Mouse (Mus musculus): ENCODE data around the gene Copa.

The Copa gene

DNA sequence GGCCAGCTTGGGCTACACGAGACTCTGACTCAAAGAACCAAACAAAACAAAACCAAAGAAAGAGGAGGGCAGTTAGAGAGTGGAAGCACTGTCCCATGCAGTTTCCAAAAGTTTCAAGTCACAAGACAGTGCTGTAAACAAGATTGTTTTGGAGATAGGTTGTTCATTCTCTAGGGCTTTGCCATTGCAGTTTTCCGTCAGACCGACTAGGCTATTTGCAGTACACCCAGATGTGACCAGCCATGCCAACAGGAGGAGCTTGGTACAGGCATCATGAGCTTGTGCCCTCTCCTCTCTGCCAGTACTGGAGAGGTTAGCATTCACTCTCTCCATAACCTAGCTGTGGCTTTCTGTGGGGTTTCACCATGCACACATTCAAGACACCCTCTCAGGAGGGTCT is 11.2 kb downstream of the Copa start:
- no peak for DNase-seq

DNA sequence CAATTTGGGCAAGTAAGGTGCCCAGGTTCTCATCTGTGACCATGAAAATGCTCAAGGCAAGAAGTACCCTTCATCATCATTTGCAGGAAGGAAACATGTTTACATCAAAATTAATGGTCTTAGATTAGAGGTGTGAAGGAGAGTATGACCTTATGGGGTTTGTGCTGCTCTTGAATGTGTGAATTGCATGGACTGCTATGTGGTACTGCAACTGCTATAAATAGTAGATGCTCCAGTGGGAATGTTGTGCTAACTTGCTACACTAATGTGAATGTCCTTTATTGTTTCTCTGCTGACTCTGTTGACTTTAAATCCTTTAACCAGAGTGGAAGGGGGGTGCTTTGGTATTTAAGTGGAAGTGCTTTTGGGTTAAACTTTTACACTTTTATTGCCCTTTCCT is 12.0 kb downstream of the Copa start:
- DNase-seq: no peak

GRCm38 (mm10) chr1:172095202-172095601 is 12.9 kb downstream of the Copa start:
- no peak for DNase-seq

DNA sequence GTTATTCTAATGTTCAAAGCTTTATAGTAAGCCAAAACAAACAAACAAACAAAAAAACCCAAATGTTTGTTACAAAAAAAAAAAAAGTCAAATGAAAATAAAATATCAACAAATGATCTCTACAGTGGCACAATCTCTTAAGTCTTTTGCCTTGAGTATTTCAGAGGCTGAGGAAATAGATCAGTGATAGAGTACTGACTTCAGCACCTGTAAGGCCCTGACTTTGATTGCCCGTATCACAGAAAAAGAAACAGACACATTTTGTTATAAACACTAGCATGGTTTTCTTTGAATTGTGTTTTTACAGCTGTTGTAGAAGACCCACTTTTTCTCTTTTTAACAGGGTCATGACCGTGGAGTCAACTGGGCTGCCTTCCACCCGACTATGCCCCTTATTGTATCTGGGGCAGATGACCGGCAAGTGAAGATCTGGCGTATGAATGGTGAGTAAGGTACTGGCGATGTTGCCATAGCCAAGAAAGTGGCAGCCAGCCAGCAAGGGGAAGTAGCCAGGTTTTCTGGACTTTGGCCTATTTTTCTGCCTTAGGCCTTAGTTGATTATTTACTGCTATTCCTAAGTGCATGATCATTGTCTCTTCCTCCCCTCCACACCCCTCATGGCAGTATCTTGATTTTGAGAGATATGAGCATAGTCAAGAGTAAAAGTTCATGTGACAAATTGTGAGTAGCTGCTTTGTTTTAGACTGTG is 17.1 kb downstream of the Copa start:
- peak; percentile 23 for DNase-seq

GRCm38 (mm10) chr1:172103619-172104018 is 21.3 kb downstream of the Copa start:
- no peak for DNase-seq

DNA sequence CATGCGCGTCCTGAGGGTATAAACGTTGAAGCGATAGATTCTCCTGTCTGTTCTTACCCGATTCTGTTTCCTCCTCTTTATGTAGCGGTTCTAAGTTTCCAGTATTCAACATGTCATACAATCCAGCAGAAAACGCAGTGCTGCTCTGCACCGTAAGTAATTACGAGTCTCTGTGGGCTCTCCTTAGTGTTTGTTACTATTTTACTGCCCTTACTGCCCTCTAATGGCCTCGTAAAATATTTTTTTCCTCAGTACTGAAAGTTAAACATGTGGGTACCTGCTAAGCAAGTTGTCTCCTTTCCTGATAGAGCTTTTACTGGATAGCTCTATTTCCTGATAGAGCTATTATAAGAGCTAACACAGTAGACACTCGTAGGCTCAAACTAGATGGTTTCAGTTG is 22.8 kb downstream of the Copa start:
- no peak for DNase-seq

DNA sequence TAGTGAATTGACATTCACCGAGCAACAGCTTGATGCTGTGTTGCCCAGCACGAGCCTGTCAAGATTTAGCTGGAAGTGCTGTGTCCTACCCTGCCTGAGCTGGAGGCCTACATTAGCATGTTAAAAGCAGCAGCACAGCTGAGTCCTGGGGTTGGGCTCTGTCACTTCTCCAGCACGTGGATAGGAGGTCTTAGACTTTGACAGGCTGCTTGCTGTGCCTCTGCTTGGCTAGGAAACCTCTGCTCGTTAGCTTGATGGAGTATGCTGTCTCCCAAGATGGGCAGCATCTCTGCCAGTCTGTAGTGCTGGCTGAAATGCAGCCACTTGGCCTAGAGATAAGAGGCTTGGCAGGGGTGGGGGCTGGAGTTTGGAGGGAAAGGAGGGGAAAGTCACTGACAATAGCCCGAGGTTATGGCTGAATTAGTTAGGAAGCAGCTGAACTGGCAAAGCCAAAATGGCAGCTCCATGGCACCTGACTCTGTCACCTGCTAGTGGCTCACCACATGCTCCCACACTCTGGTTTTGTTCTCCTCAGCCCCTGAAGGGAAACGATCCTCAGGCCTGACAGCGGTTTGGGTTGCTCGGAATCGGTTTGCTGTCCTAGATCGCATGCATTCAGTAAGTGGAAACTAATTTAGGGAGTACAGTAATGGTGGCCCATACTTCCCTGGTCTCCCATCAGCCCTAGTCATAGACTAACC is 25.6 kb downstream of the Copa start:
- DNase-seq: no peak

DNA sequence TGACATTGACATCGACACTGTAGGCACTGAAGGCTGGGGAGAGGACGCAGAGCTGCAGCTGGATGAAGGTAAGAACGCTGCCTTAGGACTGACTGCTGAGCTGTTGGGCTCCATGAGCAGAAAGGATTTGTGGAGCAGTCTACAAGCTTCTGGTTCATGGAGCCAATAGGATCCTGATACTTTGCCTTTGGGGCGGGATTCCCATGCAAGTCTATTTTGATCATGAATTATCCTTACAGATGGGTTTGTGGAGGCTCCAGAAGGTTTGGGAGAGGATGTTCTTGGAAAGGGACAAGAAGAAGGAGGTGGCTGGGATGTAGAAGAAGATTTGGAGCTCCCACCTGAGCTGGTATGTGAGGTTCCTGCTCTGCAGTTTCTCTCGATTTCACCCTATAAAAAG is 34.6 kb downstream of the Copa start:
- DNase-seq: no peak

DNA sequence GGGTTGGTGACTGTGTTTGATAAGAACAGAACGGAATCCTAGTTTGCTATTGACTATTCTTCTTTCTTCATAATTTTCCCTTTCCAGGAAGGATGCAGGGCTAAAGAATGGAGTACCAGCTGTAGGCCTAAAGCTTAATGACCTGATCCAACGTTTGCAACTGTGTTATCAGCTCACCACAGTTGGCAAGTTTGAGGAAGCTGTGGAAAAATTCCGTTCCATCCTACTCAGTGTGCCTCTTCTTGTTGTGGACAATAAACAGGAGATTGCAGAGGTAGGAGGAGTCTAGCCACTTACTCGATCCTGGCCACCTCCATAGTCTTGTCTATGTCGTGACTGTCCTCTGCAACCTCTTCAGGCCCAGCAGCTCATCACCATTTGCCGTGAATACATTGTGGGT is 36.8 kb downstream of the Copa start:
- DNase-seq: no peak

GRCm38 (mm10) chr1:172119720-172120119 is 37.4 kb downstream of the Copa start:
- peak; percentile 48 for DNase-seq

GRCm38 (mm10) chr1:172122671-172123070 is 40.3 kb downstream of the Copa start:
- no peak for DNase-seq

DNA sequence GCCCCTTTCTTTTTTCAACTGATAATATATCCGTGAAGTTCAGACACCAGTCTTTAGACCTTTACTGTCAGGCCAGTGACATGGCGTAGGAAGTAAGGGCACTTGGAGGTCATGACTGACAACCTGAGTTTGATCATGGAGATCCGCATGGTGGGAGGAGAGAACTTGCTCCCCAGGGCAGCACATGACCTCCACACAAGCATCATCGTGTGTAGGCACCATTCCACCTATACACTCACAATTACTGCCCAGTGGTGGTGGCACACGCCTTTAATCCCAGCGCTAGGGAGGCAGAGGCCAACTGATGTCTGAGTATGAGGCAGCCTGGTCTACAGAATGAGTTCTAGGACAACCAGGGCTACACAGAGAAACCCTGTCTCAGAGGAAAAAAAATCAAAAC is 42.2 kb downstream of the Copa start:
- DNase-seq: no peak

GRCm38 (mm10) chr1:172126376-172127347 is 44.3 kb downstream of the Copa start, which contains the start of gene Pex19:
Pex19 (plus strand) TSS chr1:172126755.
- peak; percentile 75 for DNase-seq

DNA sequence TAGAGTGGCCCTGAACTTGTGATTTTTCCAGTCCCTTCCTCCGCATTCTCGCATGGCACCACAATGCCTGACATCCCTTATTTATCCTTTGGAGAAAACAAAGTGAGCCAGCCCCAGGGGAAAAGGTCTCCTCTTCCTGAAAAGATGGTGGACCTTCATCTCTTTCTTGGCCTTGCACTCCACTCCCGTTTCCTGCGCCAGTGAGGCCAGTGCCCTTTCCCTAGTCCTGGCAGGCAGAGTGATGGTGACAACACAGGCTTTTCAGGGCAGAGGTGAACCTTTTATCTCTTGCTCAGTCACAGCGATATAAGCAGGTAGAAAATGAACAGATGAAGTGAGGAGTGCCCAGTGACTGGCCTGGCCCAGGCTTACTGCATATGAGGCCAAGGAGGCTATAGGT is 45.2 kb downstream of the Copa start:
- DNase-seq: no peak

DNA sequence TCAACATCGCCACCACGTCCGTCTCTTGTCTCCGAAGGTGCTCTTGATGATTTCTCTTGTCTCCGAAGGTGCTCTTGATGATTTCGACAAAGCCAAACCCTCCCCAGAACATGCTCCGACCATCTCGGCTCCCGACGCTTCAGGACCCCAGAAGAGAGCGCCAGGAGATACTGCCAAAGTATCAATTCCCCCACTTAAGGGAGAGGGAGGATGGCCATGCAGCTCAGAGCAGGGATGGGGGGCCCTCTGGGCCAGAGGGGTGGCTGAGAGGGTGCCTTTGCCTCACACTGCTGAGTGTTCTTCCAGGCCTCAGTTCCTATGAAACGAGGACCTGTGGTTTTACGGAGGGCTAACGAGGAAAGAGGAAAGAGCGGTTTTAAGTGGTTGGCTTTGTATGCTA is 46.2 kb downstream of the Copa start:
- no peak for DNase-seq

DNA sequence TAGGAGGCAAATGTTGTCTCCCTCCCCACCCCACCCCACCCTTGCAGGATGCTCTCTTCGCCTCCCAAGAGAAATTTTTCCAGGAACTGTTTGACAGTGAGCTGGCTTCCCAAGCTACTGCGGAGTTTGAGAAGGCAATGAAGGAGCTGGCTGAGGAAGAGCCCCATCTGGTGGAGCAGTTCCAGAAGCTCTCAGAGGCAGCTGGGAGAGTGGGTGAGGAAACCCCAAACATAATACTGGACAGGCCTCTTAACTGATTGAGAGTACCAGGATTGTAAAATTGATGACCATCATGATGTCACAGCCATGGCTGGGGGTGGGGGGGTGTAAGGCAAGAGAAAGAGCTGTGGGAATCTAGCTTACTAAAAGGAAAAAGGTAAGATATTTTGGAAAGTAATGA is 46.8 kb downstream of the Copa start:
- DNase-seq: no peak

- DNase-seq: no peak
Measured at GRCm38 (mm10) chr1:172129780-172130179, 47.5 kb downstream of the Copa start.

- DNase-seq: no peak
Measured at GRCm38 (mm10) chr1:172132319-172132718, 50.0 kb downstream of the Copa start.

DNA sequence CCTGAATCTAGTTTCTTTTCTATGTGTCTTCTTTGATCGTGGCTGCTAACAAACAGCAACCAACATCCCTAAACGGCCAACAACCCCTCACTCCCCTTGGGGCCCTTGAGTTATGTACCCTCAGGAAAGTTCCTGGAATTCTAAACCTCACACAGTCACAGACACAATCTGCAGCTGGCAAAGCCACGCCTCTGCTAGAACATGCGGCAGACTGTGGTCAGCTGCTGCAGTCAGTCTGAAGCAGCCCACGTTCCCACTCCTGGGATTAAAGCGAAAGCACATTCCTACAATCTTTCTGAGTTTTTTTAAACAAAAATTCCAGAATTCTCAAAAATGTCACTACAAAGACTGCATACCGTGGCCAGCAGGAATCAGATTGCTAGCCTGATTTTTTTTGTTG is 51.2 kb downstream of the Copa start:
- DNase-seq: no peak

DNA sequence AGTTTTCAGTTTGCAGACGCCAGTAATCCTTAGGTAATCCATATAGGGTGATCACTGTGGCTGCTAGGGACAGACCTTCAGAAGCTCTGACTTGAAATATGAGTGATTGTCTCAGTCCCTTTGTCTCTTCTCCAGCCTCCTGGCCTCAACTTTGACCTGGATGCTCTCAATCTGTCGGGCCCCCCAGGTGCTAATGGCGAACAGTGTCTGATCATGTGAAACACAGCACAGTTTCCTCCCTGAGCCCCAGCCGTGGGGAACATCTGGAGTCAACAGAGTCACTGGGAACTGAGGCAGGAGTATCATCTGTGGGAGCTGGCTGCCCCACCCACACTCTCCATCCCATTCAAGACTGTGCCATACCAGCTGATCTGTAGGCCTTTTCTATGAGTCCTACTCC is 51.7 kb downstream of the Copa start:
- DNase-seq: no peak

- DNase-seq: no peak
Measured at GRCm38 (mm10) chr1:172140160-172140559, 57.8 kb downstream of the Copa start.

DNA sequence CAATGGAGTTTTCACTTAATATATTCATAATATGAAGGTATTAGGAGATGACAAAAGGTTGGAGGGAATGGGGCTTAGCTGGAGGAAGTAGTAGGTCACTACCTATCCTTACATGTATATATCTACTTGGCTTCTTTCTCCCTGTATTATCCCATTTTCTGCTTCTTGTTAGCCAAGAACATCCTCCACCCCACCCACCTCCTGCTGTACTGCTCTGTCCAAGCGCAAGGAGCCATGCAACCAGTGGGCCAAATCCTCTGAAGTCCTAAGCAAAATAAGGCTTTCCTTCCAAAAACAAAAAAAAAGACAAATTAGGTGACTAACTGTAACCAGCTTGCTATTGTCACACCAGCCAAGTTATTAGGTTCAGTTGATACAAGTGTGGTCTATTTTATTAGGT is 58.5 kb downstream of the Copa start:
- DNase-seq: no peak

DNA sequence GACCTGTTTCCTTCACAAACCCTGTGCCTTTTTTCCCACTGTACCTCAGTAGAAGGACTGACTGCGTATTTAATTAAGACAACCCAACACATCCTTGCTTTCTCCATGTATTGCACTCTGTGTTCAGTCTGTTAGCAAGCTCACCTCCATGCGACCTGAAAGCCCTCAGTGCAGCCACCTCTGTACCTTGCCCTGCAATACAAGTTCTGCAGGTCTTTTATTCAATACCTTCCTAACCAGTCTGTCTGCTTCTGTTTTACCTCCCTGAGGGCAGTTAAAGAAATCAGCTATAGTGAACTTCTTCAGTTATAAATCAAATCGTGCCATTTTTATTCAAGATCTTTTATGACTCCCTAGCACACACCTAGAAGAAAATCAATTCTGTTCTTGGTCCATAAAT is 59.2 kb downstream of the Copa start:
- DNase-seq: no peak

DNA sequence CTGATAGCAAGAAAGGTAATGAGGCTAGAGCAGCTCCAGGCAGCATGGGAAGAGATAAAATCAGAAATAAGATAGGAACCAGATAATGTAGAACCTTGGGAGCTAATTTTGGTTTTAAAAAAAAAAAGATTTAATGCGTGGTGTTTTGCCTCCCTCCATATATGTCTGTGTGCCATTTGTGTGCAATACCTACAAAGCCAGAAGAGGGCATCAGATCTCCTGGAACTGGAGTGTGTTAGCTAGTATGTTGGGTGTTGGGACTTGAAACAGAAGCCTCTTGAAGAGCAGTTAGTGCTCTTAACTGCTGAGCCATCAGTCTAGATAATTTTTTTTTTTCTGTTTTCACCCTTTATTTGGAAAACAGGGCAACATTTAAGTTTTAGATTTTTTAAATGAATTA is 61.2 kb downstream of the Copa start:
- peak; percentile 41 for DNase-seq

Data from cerebellum, adult 11-12 months (tissue).